ENCODE assay signal across 8 mouse cellular contexts in the genomic region with DNA sequence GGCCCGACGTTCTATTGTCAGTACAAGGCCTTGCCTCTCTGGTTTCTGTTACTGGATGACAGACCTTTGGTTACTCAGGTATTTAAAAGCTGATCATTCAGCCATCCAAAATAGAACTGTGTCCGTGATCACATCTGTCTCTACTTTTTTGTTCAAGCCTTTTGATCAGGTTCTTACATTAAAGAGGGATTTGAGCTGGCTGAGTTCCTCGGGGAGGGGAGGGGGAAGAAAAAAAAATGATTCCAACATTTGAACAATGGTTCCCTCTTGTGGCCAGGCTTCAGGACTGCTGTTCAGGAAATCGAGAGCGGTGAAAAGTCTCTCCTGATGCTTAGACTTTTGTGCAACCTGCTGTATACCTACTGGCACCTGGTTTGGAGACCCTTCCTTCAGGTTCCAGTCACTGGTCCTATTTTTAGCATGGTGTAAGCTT.
DNase-seq lines count a peak whose midpoint lies in the region; ATAC-seq and TF ChIP-seq lines count a peak whose summit lies in the region.

No protein-coding gene starts in this region.

- DNase-seq in lung, postnatal 0 days (ENCODE audit: low spot score): peak; percentile 34
- DNase-seq in lung, adult 2 months: no peak
- DNase-seq in cerebellum, adult 11-12 months: peak; percentile 7
- DNase-seq in forelimb bud, embryonic 11.5 days (ENCODE audit: low read depth, low spot score): peak; percentile 50
- DNase-seq in layer of hippocampus, adult 8-10 months (ENCODE audit: low spot score in 2 of 2): peak; percentile 24 to 55
- DNase-seq in telencephalon, adult 2 months (ENCODE audit: low read depth, low spot score): peak; percentile 68

- H3K4me2 ChIP-seq in lung, postnatal 0 days (replicated peaks; ENCODE audit: low read depth, low read length): no peak overlapping the region
- H3K4me2 ChIP-seq in midbrain, embryonic 12.5 days (replicated peaks): peak overlapping the region; percentile 22; the same call in 1 of the 2 replicates
- no peak overlapping the region for H3K4me2 ChIP-seq in heart, embryonic 12.5 days

- no peak for TF ChIP-seq EP300 in lung, postnatal 0 days (IDR thresholded peaks at IDR 0.05)

- no peaks in the 10 kb centered on the region for H3K9me3 ChIP-seq in lung, postnatal 0 days (ENCODE audit: low read length)
- H3K9me3 ChIP-seq in midbrain, embryonic 12.5 days: no peaks in the 10 kb centered on the region
- H3K9me3 ChIP-seq in heart, embryonic 12.5 days (replicated peaks): no peaks in the 10 kb centered on the region

- no peaks in the 10 kb centered on the region for H3K36me3 ChIP-seq in lung, postnatal 0 days (ENCODE audit: insufficient read depth, low read length)
- no peaks in the 10 kb centered on the region for H3K36me3 ChIP-seq in midbrain, embryonic 12.5 days
- no peaks in the 10 kb centered on the region for H3K36me3 ChIP-seq in heart, embryonic 12.5 days

- TF ChIP-seq CTCF in lung, postnatal 0 days (IDR thresholded peaks at IDR 0.05): peak; percentile 59
- no peak for TF ChIP-seq CTCF in lung, adult 2 months (IDR thresholded peaks at IDR 0.05; ENCODE audit: insufficient read depth, low read length)

- H3K27me3 ChIP-seq in lung, postnatal 0 days (replicated peaks; ENCODE audit: insufficient read depth, low read length): no peaks in the 10 kb centered on the region
- no peaks in the 10 kb centered on the region for H3K27me3 ChIP-seq in midbrain, embryonic 12.5 days
- no peaks in the 10 kb centered on the region for H3K27me3 ChIP-seq in heart, embryonic 12.5 days (replicated peaks)

- H3K9ac ChIP-seq in lung, postnatal 0 days (replicated peaks; ENCODE audit: low read depth): no peak overlapping the region
- no peak overlapping the region for H3K9ac ChIP-seq in midbrain, embryonic 12.5 days (replicated peaks)
- H3K9ac ChIP-seq in heart, embryonic 12.5 days: no peak overlapping the region

- no peak overlapping the region for H3K4me3 ChIP-seq in lung, postnatal 0 days (ENCODE audit: low read depth, low read length)
- H3K4me3 ChIP-seq in lung, adult 2 months (replicated peaks; ENCODE audit: extremely low read depth, low read depth, low read length): no peak overlapping the region
- H3K4me3 ChIP-seq in midbrain, embryonic 12.5 days: no peak overlapping the region
- H3K4me3 ChIP-seq in heart, embryonic 12.5 days: no peak overlapping the region

- H3K27ac ChIP-seq in lung, postnatal 0 days (ENCODE audit: low read length): no peak overlapping the region
- no peak overlapping the region for H3K27ac ChIP-seq in midbrain, embryonic 12.5 days (replicated peaks)
- H3K27ac ChIP-seq in heart, embryonic 12.5 days (ENCODE audit: poor library complexity, severe bottlenecking): no peak overlapping the region

- no peaks in the 10 kb centered on the region for H3K4me1 ChIP-seq in lung, postnatal 0 days (ENCODE audit: insufficient read depth, low read depth, low read length)
- no peaks in the 10 kb centered on the region for H3K4me1 ChIP-seq in lung, adult 2 months (ENCODE audit: control insufficient read depth, insufficient read depth, low read length)
- peaks cover 13% of the 10 kb centered on the region for H3K4me1 ChIP-seq in midbrain, embryonic 12.5 days
- H3K4me1 ChIP-seq in heart, embryonic 12.5 days (replicated peaks): no peaks in the 10 kb centered on the region

- no peak for ATAC-seq in lung, postnatal 0 days
- peak; percentile 41 for ATAC-seq in midbrain, embryonic 12.5 days (ENCODE audit: low FRiP score, low read depth)
- ATAC-seq in heart, embryonic 12.5 days (ENCODE audit: insufficient number of reproducible peaks, low FRiP score): no peak

- 36% methylated on average over 6 of the region's 6 CpGs for WGBS in lung, postnatal 0 days
- WGBS in lung, adult 2 months: 37% methylated on average over 6 of the region's 6 CpGs
- 18% methylated on average over 6 of the region's 6 CpGs for WGBS in midbrain, embryonic 12.5 days
- 40% methylated on average over 6 of the region's 6 CpGs for WGBS in heart, embryonic 12.5 days

- no peak for TF ChIP-seq POLR2A in lung, adult 2 months (IDR thresholded peaks at IDR 0.05; ENCODE audit: borderline replicate concordance, extremely low read depth, low read depth, low read length)
